Mouse (Mus musculus) left cerebral cortex, postnatal 36 days (tissue): ENCODE data around the gene Rnaseh2a. TPM values are rescaled to one million over a fixed set of nuclear protein-coding genes. Genes with fewer than 3 reads are reported as not detected.

Source experiments
- DNase-seq, 2 experiments: peaks; one replicate each; pipeline ENCODE4 v3.0.0; 2021 to 2022; ENCODE audit warnings: low spot score in 2 of 2, mixed read lengths in 1 of 2
- intact Hi-C: fragments of 180-260 bp; cut with DNase I; formaldehyde crosslinking; loops from one replicate; pipeline ENCODE4 v1.15.1; 2025
- total RNA-seq, 2 experiments: library from RNA; stranded (reverse); gene quantifications; 2 replicates each; pipeline ENCODE4 v1.2.3; 2021

The Rnaseh2a gene
- total RNA-seq, result 10 to 100 TPM; 41.2 to 55.4 TPM

- peak; percentile 71 to 78 for DNase-seq
- intact Hi-C loops, result loop anchor here (5.0 kb wide), 1 partner anchor 38 kb away; no protein-coding TSS in a partner anchor
Measured at GRCm38 (mm10) chr8:84969241-84970134, at the start of gene Rnaseh2a, which contains the start of the genes Gm49661 and Prdx2. Gene Rnaseh2a (minus strand): TSS chr8:84969767. Gene Gm49661 (minus strand): TSS chr8:84969433. Gene Prdx2 (plus strand): TSS chr8:84969587.

DNA sequence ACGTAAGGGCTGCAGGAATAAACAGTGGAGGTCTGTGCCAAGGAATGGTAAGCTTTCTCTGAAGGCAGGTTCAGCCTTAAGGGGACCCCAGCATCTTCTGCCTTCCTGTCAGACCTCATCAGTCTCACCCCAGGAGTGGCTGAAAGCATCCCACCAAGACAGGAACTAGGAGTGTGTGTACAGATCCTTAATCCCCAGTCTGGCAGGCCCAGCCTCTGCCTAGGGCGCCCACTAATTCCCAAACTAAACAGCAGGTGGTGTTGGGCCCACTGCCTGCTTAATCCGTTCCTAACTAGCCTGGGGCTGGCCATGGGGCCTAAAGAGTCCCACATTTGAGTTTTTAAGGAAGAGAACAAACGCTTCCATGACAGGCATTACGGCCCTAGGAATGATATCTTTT lies 47.6 kb upstream of the Rnaseh2a start:
- no peak for DNase-seq
- intact Hi-C loops, result no loop called here

- intact Hi-C loops, result no loop called here
- no peak for DNase-seq
Measured at GRCm38 (mm10) chr8:85016724-85017123, 47.2 kb upstream of the Rnaseh2a start.

GRCm38 (mm10) chr8:85014431-85014830 lies 44.9 kb upstream of the Rnaseh2a start, which contains the start of gene Best2:
Gene Best2 (minus strand): TSS chr8:85014531.
- DNase-seq, result no peak
- intact Hi-C loops, result no loop called here

GRCm38 (mm10) chr8:85013230-85013840 lies 43.8 kb upstream of the Rnaseh2a start:
- intact Hi-C loops, result no loop called here
- DNase-seq, result peak; percentile 62 to 72

GRCm38 (mm10) chr8:85011242-85011641 lies 41.7 kb upstream of the Rnaseh2a start:
- intact Hi-C loops, result no loop called here
- no peak for DNase-seq

- intact Hi-C loops, result loop anchor here (5.0 kb wide), 1 partner anchor 35 kb away; no protein-coding TSS in a partner anchor
- no peak for DNase-seq
Measured at GRCm38 (mm10) chr8:85007686-85008085, 38.1 kb upstream of the Rnaseh2a start.

DNA sequence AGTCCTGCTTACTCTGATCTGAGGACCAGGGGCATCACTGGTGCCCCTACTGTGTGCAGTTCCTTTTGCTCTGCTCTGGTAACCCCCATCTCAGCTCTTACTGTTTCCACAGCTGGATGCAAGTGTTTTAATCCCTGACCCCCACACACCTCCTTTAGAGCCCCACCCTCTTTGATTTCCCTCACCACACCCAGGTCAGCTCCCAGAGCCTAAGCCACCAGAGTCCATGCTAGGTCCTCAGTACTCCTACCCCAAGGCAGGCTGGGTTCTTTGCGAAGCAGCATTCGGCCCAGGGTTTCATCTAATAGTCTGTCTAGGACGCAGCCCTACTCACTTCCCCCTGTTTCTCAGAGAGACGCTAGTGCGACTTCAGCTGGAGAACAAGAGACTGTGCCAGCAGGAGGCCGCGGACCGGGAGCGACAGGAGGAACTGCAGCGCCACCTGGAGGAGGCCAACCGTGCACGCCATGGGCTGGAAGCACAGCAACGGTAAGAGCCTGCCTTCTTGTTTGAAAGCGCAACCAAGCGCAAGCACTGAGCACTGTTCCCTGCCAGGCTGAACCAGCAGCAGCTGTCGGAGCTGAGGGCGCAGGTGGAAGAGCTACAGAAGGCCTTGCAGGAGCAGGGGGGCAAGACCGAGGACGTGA lies 28.2 kb upstream of the Rnaseh2a start:
- peak; percentile 87 to 89 for DNase-seq
- intact Hi-C loops, result no loop called here

- intact Hi-C loops, result no loop called here
- DNase-seq, result no peak
Measured at GRCm38 (mm10) chr8:84996978-84997377, 27.4 kb upstream of the Rnaseh2a start.

DNA sequence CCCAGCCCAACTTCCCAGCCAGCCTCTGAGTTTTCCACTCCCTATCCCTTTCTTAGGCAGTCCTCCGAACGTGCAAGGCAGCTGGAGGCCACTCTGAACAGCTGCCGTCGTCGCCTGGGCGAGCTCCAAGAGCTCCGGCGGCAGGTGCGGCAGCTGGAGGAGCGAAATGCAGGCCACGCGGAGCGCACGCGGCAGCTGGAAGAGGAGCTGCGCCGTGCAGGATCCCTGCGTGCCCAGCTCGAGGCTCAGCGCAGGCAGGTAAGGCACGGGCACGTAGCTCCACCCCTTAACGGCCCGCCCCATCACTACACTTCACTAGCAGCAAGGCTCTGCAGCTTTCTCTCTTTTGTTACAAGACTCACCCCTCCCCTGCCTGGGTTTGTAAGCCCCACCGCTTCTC lies 26.1 kb upstream of the Rnaseh2a start:
- no peak for DNase-seq
- intact Hi-C loops, result no loop called here

GRCm38 (mm10) chr8:84994375-84994774 lies 24.8 kb upstream of the Rnaseh2a start:
- intact Hi-C loops, result no loop called here
- DNase-seq, result no peak

DNA sequence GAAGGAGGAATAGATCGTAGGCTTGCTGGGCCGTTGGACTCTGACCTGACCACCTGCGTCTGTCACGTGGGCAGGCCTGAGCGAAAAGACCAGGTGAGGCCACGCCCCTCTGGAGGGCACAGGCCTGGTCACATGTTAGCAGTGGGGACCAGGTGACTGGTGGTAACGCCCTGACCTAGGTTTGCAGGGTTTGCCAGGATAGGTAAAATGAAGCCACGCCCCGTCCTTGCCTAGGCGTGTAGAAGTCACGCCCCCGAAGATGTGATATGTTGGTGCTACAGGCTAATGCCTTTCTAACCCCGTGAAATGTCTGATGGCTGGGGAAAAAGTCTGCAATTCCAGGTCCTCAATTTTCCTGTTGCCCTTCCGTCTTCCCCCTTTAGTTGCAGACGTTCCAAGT lies 21.3 kb upstream of the Rnaseh2a start:
- intact Hi-C loops, result loop anchor here (1.0 kb wide), 1 partner anchor 16 kb away; no protein-coding TSS in a partner anchor
- DNase-seq, result peak in 1 of 2 experiments; percentile 38

DNA sequence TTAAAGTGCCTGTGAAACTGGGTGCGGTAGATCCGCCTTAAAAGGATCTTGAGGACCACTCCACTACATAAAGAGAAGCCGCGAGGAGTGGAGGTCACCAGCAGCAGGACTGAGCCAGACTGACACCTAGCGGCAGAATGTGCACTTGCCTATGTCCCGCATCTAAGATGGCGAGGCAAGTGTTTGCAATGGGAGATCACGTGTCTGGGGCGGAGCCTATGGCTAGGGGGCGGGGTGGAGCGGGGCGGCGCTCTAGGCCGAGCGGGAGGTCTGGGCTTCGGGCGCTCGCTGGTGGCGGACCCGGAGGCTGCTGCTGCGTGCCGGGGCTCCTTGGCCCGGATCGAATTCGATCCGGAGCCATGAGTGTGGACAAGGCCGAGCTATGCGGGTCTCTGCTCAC lies 20.8 kb upstream of the Rnaseh2a start, which contains the start of gene Hook2:
Gene Hook2 (plus strand): TSS at position 255 of the 400 bp plus-strand sequence.
- intact Hi-C loops, result loop anchor here (1.0 kb wide), 1 partner anchor 15 kb away; no protein-coding TSS in a partner anchor

DNA sequence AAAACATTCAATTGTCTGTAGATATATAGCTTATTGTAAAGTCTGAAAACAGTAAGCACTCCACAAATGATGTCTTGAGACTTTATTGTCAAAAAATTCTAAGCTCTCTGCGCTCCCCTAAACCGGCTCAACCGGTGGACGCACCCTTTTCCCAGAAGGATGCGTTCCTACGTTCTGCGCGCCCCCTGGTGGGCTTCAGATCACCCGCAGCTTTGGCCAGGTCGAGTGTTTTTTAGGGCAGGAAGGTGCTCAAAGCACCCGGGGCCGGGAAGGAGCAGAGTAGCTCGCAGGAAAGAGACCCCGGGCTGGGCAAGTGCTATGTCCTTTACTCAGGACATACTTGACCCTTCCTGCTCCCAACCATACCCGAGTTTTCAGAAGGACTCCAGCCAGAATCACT lies 20.2 kb upstream of the Rnaseh2a start:
- peak; percentile 82 to 86 for DNase-seq
- intact Hi-C loops, result loop anchor here (1.0 kb wide), 1 partner anchor 15 kb away; no protein-coding TSS in a partner anchor

More for the DNA sequence above, 20.8 kb upstream of the Rnaseh2a start, which contains the start of gene Hook2:
- DNase-seq, result peak; percentile 94 to 97

DNA sequence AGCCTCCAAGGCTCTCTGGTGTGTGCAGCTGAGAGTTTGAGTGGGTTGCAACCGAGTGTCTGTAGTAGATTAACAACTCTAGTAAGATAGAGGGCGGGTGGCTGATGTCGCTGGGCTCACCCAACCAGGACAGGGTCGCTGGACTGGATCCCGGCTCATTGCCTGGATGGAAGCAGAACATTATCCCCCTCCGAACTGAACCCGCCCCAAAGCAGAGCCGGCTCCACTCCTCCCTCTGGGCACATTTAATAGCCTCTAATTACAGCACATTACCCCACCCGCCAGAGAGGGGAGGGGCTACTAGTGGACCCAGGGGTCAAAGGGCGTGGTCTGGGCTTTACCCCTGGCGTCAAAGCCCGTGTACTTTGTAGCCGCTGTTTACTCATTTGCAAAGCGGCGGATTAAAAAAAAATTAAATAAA lies 19.8 kb upstream of the Rnaseh2a start:
- intact Hi-C loops, result no loop called here
- DNase-seq, result no peak

- intact Hi-C loops, result no loop called here
Measured at GRCm38 (mm10) chr8:84987903-84988302, 18.3 kb upstream of the Rnaseh2a start.

GRCm38 (mm10) chr8:84987388-84987787 lies 17.8 kb upstream of the Rnaseh2a start:
- DNase-seq, result no peak
- intact Hi-C loops, result no loop called here

More at GRCm38 (mm10) chr8:84987903-84988302, 18.3 kb upstream of the Rnaseh2a start:
- DNase-seq, result no peak

- intact Hi-C loops, result loop anchor here (1.0 kb wide), 1 partner anchor 8 kb away; the partner anchor contains the start of gene Junb
- DNase-seq, result no peak
Measured at GRCm38 (mm10) chr8:84986379-84986945, 16.9 kb upstream of the Rnaseh2a start.
